Mouse (Mus musculus): ENCODE data around the gene Nme7.

The Nme7 gene

DNA sequence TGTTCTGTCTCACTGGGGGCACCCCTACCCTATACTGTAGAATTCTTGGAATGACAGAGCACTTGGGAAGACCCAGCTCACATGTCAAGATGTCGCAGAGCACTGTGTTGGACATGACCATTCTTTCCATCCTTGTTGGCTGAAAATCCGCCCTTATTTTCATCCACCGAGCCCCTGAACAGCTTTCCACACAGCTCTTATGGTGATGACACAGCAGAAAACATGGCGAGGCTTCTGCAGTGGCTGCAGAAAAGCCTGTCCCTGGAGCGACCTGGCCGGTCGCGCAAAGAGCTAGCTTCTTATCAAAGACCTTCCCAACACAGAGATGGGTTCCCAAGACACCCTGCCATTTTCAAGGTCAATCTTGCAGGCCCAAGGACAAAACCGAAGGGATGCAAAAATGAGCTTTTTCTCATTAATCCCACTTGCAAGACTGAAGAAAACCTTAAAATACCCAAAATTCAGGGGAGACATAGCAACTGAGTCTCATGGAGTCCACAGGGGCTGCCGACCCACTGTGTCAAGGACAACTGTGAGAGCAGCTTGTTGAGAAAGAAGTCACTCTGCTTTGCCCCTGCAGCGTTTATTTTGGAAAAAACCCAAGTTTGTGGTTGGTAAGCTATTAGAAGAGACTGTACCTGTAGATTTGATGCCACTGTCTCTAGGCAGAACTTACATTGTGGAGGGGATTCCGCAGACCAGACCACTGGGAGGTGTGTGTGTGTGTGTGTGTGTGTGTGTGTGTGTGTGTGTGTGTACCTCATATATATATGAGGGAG is 155.4 kb downstream of the Nme7 start:
- DNase-seq (ENCODE audit: low read depth, low spot score), result no peak

DNA sequence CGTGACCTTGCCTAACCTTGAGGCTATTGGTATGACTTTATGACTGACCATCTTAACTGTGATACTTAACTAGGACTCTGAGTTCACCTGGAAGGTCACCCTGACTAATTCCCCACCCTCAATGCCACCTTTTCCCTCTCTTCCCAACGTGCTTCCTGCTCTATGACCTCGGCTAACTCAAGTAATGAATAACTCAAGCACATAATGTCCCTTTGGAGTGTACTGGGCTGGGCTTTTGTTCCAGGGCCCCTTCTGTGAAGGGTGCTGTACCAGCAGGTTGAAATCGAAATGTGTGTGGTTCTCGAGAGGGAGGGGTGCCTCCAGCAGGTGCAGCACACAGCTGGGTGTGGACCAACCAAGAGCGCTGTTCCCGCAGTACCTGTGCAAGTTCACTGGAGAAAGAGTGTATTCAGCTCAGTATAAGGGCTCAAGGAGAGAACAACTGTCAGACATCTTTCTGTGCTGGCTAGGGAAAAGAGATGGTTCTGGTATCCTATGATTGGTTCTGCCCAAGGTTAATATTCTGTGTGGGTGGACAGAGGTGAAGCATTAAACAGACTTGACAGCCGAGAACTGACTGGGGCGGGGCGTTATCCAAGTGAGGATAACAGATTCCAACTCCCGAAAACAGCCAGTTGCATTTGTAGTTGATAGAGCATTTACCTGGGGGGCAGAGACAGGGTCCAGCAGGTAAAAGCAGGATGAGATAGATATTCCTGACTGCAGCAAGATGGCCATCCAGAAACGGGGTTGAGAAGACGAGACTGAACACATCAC is 157.2 kb downstream of the Nme7 start:
- DNase-seq (ENCODE audit: low read depth, low spot score), result no peak

DNA sequence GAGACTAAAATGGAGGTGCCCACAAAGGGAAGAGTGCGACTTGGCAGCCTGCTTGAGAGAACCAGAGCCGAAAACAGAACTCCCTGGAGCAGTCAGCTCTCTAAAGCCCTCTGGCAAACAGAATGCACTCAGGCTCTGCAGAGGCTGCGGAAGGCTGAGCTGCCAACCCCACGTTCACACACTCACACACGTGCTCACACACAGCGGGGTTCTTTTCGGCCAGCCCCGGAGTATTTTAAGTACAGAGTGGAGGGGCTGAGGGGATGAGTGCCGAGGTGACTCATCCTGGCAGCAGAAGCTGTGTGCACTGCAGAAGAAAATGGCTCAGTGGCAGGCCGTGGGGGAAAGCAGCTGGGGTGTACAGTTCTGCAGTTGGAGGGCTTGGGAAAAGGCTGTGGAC is 157.8 kb downstream of the Nme7 start:
- DNase-seq (ENCODE audit: low read depth, low spot score), result no peak

- no peak for DNase-seq (ENCODE audit: low read depth, low spot score)
Observed at GRCm38 (mm10) chr1:164467406-164467805, 163.5 kb downstream of the Nme7 start.

DNA sequence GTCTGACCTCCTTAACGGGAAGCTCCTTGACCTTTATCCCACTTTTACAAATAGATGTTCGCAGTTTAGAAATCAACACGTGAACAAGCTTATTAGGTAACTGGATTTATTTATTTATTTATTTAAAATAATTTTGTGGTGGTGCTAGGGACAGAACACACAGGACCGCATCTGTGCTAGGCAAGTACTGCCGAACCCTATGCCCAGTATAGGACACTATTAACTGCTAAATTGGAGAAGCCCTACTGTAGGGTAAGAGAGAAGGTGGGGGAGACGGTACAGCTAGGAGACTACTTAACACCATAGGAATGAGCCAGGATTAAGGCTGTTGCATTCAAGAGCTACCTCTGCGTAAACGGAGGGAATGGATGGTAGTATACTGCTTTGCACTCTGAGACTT is 164.4 kb downstream of the Nme7 start:
- DNase-seq (ENCODE audit: low read depth, low spot score), result no peak

- no peak for DNase-seq (ENCODE audit: low read depth, low spot score)
Observed at GRCm38 (mm10) chr1:164470985-164471384, 167.1 kb downstream of the Nme7 start.

GRCm38 (mm10) chr1:164471632-164472031 is 167.7 kb downstream of the Nme7 start:
- no peak for DNase-seq (ENCODE audit: low read depth, low spot score)

- DNase-seq (ENCODE audit: low read depth, low spot score), result no peak
Observed at GRCm38 (mm10) chr1:164473398-164473797, 169.5 kb downstream of the Nme7 start.

DNA sequence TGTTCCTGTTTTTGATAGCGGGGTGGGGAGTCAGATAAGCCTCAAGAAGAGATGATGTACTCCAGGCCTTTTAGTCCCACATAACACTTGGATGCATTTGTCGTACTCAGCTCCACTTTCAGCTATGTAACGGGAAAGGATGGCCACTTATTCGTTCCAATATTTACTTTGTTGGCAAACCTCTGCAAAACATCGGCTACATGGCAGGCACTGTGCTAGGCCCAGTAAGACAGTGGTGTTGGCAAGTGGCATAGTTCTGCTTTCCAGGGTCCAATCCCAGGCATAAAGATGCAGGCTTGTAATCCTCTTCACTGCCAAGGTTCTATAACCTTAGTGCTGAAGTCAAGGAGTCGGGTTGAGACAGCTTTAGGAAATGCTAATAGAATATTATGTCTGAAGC is 170.4 kb downstream of the Nme7 start:
- no peak for DNase-seq (ENCODE audit: low read depth, low spot score)

GRCm38 (mm10) chr1:164474778-164475511 is 171.0 kb downstream of the Nme7 start:
- no peak for DNase-seq (ENCODE audit: low read depth, low spot score)

- no peak for DNase-seq (ENCODE audit: low read depth, low spot score)
Observed at GRCm38 (mm10) chr1:164475895-164476294, 172.0 kb downstream of the Nme7 start.

GRCm38 (mm10) chr1:164480755-164481644 is 177.1 kb downstream of the Nme7 start:
- DNase-seq (ENCODE audit: low read depth, low spot score), result no peak

DNA sequence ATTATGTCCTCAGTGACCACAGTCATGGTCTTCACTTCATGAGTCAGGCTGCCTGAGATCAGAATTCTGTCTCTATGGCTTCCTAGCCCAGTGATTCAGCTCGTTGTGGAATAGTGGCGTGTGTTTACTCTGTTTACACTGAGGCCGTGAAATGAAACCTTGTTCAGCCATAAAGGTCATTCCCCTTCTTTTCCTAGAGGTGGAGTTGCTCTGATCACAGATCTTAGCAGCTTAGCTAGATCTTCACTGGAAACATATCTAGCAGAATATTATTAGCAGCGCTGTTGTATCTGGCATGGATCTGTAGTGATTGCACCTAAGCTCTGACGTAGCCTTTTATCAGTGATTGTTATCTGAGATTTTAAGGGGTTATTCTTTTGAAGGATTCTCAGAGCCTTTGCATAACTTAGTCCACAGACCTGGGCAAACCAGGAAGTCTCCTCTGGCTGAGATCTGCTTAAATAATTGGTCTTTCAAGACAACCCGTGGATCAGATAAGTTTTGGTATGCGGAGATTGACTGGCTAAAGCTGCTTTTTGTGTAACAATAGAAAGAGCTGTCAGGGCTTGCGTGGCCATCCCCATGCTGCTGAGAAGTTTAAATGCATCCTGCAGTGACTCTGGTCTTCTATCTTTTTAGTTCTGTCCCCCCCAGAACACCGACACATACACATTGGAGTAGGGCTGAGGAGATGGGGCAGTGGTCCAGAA is 177.9 kb downstream of the Nme7 start:
- DNase-seq (ENCODE audit: low read depth, low spot score), result no peak

GRCm38 (mm10) chr1:164482833-164483232 is 178.9 kb downstream of the Nme7 start:
- DNase-seq (ENCODE audit: low read depth, low spot score), result no peak

- DNase-seq (ENCODE audit: low read depth, low spot score), result no peak
Observed at GRCm38 (mm10) chr1:164483728-164484127, 179.8 kb downstream of the Nme7 start.

Measured in mesoderm, embryonic 11.5 days (tissue).